Mouse (Mus musculus): ENCODE data around the gene Ssh3.

DNA sequence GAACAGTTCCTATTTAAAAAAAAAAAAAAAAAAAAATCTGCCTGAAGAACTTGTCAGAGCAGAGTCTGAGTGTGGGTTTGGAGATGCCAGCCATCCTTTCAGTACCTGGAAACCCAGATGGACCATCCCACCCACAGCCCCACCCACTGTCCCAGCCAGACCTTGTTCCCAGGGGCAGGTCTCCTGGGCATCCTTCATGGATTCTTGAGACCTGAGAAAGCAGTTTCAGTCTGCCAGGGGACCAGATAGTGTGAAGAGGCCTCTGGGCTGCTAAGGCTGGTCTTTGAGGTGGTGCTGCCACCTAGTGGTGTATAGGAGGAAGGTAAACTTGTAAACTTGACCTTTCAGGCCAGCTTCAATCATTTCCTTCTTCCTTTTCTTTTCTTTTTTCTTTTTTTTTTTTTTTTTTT, 40.8 kb upstream of the Ssh3 start:
- peak; percentile 63; the same call in 1 of the 2 replicates for TF ChIP-seq ZNF384 (IDR thresholded peaks at IDR 0.05; ENCODE audit: low read depth, low read length)
- TF ChIP-seq HCFC1 (IDR thresholded peaks at IDR 0.05; ENCODE audit: borderline replicate concordance, insufficient read depth, low read length) = no peak
- TF ChIP-seq CHD2 (IDR thresholded peaks at IDR 0.05; ENCODE audit: low read depth, low read length) = no peak
- no peak for TF ChIP-seq MAFK (IDR thresholded peaks at IDR 0.05; ENCODE audit: insufficient read depth, low read depth, low read length)
